Mouse (Mus musculus) heart, embryonic 10.5 days (tissue): ENCODE results near the gene Olfr195. TPM values are rescaled to one million over a fixed set of nuclear protein-coding genes. Genes with fewer than 3 reads are reported as not detected.
"Not testable (repeated sequence)": the region's sequence is repeated elsewhere in the genome, so short reads cannot be mapped to it uniquely, and the experiment has no call there.

ENCODE experiments used
- DNase-seq: peaks from one replicate; pipeline ENCODE4 v3.0.0-alpha.2; 2017; ENCODE audit warnings: low spot score
- H3K27ac ChIP-seq: fragments of 300-500 bp; sonication (generic); 2 replicates; pipeline ENCODE4 v1.5.1; 2016; ENCODE audit warnings: mild to moderate bottlenecking
- H3K27me3 ChIP-seq: fragments of 300-500 bp; sonication (generic); 2 replicates; pipeline ENCODE4 v1.6.1; 2016; ENCODE audit warnings: mild to moderate bottlenecking; ENCODE audit not compliant: poor library complexity, insufficient read depth, severe bottlenecking
- H3K36me3 ChIP-seq: fragments of 300-500 bp; sonication (generic); 2 replicates; pipeline ENCODE4 v1.6.1; 2016; ENCODE audit warnings: mild to moderate bottlenecking, moderate library complexity
- H3K4me1 ChIP-seq: fragments of 300-500 bp; sonication (generic); 2 replicates; pipeline ENCODE4 v1.6.1; 2016; ENCODE audit warnings: mild to moderate bottlenecking
- H3K4me3 ChIP-seq: fragments of 300-500 bp; sonication (generic); 2 replicates; pipeline ENCODE4 v1.5.1; 2016; ENCODE audit warnings: mild to moderate bottlenecking, moderate library complexity
- H3K9me3 ChIP-seq: fragments of 300-500 bp; sonication (generic); 2 replicates; pipeline ENCODE4 v1.6.1; 2016; ENCODE audit warnings: mild to moderate bottlenecking, moderate library complexity
- WGBS: fragments of 180-500 bp; shearing (Covaris S2); methylation state at CpG from one replicate; pipeline ENCODE4 v1.1.7; 2016; 5-methylcytosine and 5-hydroxymethylcytosine counted together
- polyA plus RNA-seq: library from polyadenylated mRNA; unstranded; fragments of >200 nt; fragmentation: Nextera tagmentation; extraction: Ambion mirVana; gene quantifications from 2 replicates; pipeline ENCODE4 v1.2.1, GENCODE M21; 2016

Olfr195 gene
- not detected in 2 replicates for polyA plus RNA-seq

GRCm38 (mm10) chr16:59146746-59147145 lies at the start of gene Olfr195:
Gene Olfr195, plus strand, starts transcription at chr16:59147046.
- 82% methylated on average over 1 of the region's 1 CpGs for WGBS
- Histone ChIP-seq H3K27ac (no peak within 1 kb of the TSS), H3K4me3 (no peak within 1 kb of the TSS), H3K9me3 (no peaks in the 10 kb centered on the region), H3K27me3 (no peaks in the 10 kb centered on the region), H3K36me3 (no peaks in the 10 kb centered on the region; the same call in 1 of the 2 replicates), H3K4me1 (no peaks in the 10 kb centered on the region)
- no peak for DNase-seq

GRCm38 (mm10) chr16:59105312-59105711 lies 41.5 kb upstream of the Olfr195 start:
- Histone ChIP-seq H3K9me3 (no peaks in the 10 kb centered on the region), H3K27ac (no peak overlapping the region), H3K4me3 (no peak overlapping the region), H3K4me1 (no peaks in the 10 kb centered on the region), H3K27me3 (no peaks in the 10 kb centered on the region), H3K36me3 (no peaks in the 10 kb centered on the region)
- no peak for DNase-seq
- 72% methylated on average over 2 of the region's 2 CpGs for WGBS

- not testable (repeated sequence) for H3K27ac ChIP-seq, DNase-seq, H3K4me1 ChIP-seq, H3K4me3 ChIP-seq, H3K27me3 ChIP-seq, H3K9me3 ChIP-seq, H3K36me3 ChIP-seq
- WGBS, result 50% methylated on average over 5 of the region's 5 CpGs
These were observed 38.3 kb upstream of the Olfr195 start for GRCm38 (mm10) chr16:59108522-59108921.

- peaks cover 8% of the 10 kb centered on the region; the same call in 1 of the 2 replicates for H3K9me3 ChIP-seq
- WGBS, result 76% methylated on average over 1 of the region's 1 CpGs
- no peak within 1 kb of the TSS for H3K4me3 ChIP-seq
- H3K27ac ChIP-seq, result no peak within 1 kb of the TSS
- DNase-seq, result no peak
- H3K27me3 ChIP-seq, result no peaks in the 10 kb centered on the region
- H3K4me1 ChIP-seq, result no peaks in the 10 kb centered on the region
- H3K36me3 ChIP-seq, result no peaks in the 10 kb centered on the region
These were observed 35.1 kb upstream of the Olfr195 start, which contains the start of gene Olfr193 for GRCm38 (mm10) chr16:59111781-59112180. Gene Olfr193, minus strand, starts transcription at chr16:59111881.

GRCm38 (mm10) chr16:59120969-59121368 lies 25.9 kb upstream of the Olfr195 start, which contains the start of gene Olfr194:
Gene Olfr194, minus strand, starts transcription at chr16:59121069.
- Histone ChIP-seq H3K27me3 (no peaks in the 10 kb centered on the region), H3K4me1 (no peaks in the 10 kb centered on the region), H3K4me3 (no peak within 1 kb of the TSS), H3K36me3 (no peaks in the 10 kb centered on the region), H3K27ac (no peak within 1 kb of the TSS), H3K9me3 (peaks cover 4% of the 10 kb centered on the region; the same call in 1 of the 2 replicates)
- DNase-seq, result no peak

- Histone ChIP-seq H3K9me3 (0 out of 2 replicates have a peak, but pooled peaks cover 5% of the 10 kb centered on the region), H3K4me1 (no peaks in the 10 kb centered on the region), H3K4me3 (no peak overlapping the region), H3K36me3 (no peaks in the 10 kb centered on the region), H3K27me3 (no peaks in the 10 kb centered on the region), H3K27ac (no peak overlapping the region)
- no peak for DNase-seq
- 73% methylated on average over 1 of the region's 1 CpGs for WGBS
These were observed 16.1 kb upstream of the Olfr195 start for GRCm38 (mm10) chr16:59130740-59131139.

GRCm38 (mm10) chr16:59141105-59141504 lies 5.7 kb upstream of the Olfr195 start:
- H3K9me3 ChIP-seq, result no peaks in the 10 kb centered on the region
- DNase-seq, result no peak
- no peaks in the 10 kb centered on the region for H3K27me3 ChIP-seq
- H3K4me3 ChIP-seq, result no peak overlapping the region
- no peaks in the 10 kb centered on the region for H3K4me1 ChIP-seq
- H3K27ac ChIP-seq, result no peak overlapping the region
- no peaks in the 10 kb centered on the region; the same call in 1 of the 2 replicates for H3K36me3 ChIP-seq

GRCm38 (mm10) chr16:59151996-59152395 lies 5.2 kb downstream of the Olfr195 start:
- Histone ChIP-seq H3K4me1 (no peaks in the 10 kb centered on the region), H3K27ac (no peak overlapping the region), H3K27me3 (no peaks in the 10 kb centered on the region), H3K9me3 (no peaks in the 10 kb centered on the region), H3K4me3 (no peak overlapping the region), H3K36me3 (no peaks in the 10 kb centered on the region)
- no peak for DNase-seq
- WGBS, result 85% methylated on average over 2 of the region's 2 CpGs

GRCm38 (mm10) chr16:59170354-59170753 lies 23.5 kb downstream of the Olfr195 start, which contains the start of gene Olfr196:
Gene Olfr196, minus strand, starts transcription at chr16:59170454.
- 78% methylated on average over 3 of the region's 3 CpGs for WGBS
- no peak within 1 kb of the TSS for H3K27ac ChIP-seq
- no peak within 1 kb of the TSS for H3K4me3 ChIP-seq
- no peaks in the 10 kb centered on the region for H3K27me3 ChIP-seq
- DNase-seq, result no peak
- H3K4me1 ChIP-seq, result no peaks in the 10 kb centered on the region
- H3K36me3 ChIP-seq, result no peaks in the 10 kb centered on the region
- no peaks in the 10 kb centered on the region for H3K9me3 ChIP-seq

Other genes with a start within 250 kb of the Olfr195 start
- not detected in 2 replicates for gene Olfr181, start 218.3 kb upstream of the Olfr195 start, polyA plus RNA-seq
- gene Olfr180, start 217.7 kb upstream of the Olfr195 start, polyA plus RNA-seq, result not detected in 2 replicates
- gene Olfr183, start 151.7 kb upstream of the Olfr195 start, polyA plus RNA-seq, result not detected in 2 replicates
- not detected in 2 replicates for gene Olfr186, start 116.8 kb upstream of the Olfr195 start, polyA plus RNA-seq
- gene Olfr187, start 107.3 kb upstream of the Olfr195 start, polyA plus RNA-seq, result not detected in 2 replicates
- gene Olfr190, start 69.0 kb upstream of the Olfr195 start, polyA plus RNA-seq, result not detected in 2 replicates
- not detected in 2 replicates for gene Olfr191, start 57.2 kb upstream of the Olfr195 start, polyA plus RNA-seq
- not detected in 2 replicates for gene Olfr193, start 35.2 kb upstream of the Olfr195 start, polyA plus RNA-seq
- gene Olfr194, start 26.0 kb upstream of the Olfr195 start, polyA plus RNA-seq, result not detected in 2 replicates
- not detected in 2 replicates for gene Olfr196, start 23.4 kb downstream of the Olfr195 start, polyA plus RNA-seq
- gene Olfr198, start 56.5 kb downstream of the Olfr195 start, polyA plus RNA-seq, result not detected in 2 replicates
- gene Olfr199, start 72.7 kb downstream of the Olfr195 start, polyA plus RNA-seq, result not detected in 2 replicates
- gene Olfr201, start 125.6 kb downstream of the Olfr195 start, polyA plus RNA-seq, result not detected in 2 replicates
- not detected in 2 replicates for gene Olfr202, start 139.7 kb downstream of the Olfr195 start, polyA plus RNA-seq
- not detected in 2 replicates for gene Olfr203, start 151.8 kb downstream of the Olfr195 start, polyA plus RNA-seq
- gene Olfr204, start 171.2 kb downstream of the Olfr195 start, polyA plus RNA-seq, result not detected in 2 replicates
- not detected in 2 replicates for gene Olfr205, start 184.1 kb downstream of the Olfr195 start, polyA plus RNA-seq
- gene Olfr206, start 202.2 kb downstream of the Olfr195 start, polyA plus RNA-seq, result not detected in 2 replicates
- gene Olfr209, start 216.9 kb downstream of the Olfr195 start, polyA plus RNA-seq, result not detected in 2 replicates